Comparison of ENCODE assay signal across 8 mouse cellular contexts in the genomic region with DNA sequence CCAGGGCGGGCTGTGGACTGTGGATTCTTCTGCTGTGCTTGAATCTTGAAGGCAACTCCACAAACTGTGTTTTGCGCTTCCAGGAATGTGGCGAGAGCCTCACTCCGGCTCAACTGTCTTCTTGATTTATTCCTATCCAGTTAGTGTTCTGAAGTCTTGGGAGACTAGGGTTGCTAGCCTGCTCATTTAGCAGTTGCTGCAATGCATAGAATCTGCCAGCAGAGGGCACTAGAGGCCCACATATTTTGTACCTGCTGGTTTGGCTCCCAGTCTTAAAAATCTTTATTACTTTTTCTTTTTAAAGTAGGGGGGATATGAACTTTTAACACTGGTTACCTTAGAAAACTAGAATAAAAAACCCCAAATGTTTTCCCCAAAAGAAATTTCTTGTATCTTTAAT.
DNase-seq lines count a peak whose midpoint lies in the region; ATAC-seq lines count a peak whose summit lies in the region.

No protein-coding gene starts in this region.

- no peak for ATAC-seq in kidney, embryonic 16.5 days (ENCODE audit: low FRiP score, low TSS enrichment)
- no peak for ATAC-seq in liver, embryonic 11.5 days (replicated peaks; ENCODE audit: low FRiP score)

- H3K4me3 ChIP-seq in kidney, embryonic 16.5 days (ENCODE audit: low read length), result no peak overlapping the region
- no peak overlapping the region for H3K4me3 ChIP-seq in liver, embryonic 11.5 days (ENCODE audit: low read depth, low read length)

- 22% methylated on average over 4 of the region's 4 CpGs for WGBS in kidney, embryonic 16.5 days
- 39% methylated on average over 4 of the region's 4 CpGs for WGBS in liver, embryonic 11.5 days

- DNase-seq in 416B (ENCODE audit: low read depth) (peak; percentile 46), NIH3T3 (ENCODE audit: low read depth) (peak; percentile 79)
- DNase-seq in cerebellum, adult 9-11 months, result peak; percentile 78
- peak; percentile 81 to 91 for DNase-seq in frontal cortex, postnatal 36 days (ENCODE audit: low spot score in 2 of 2)
- DNase-seq in liver, embryonic 11.5 days (ENCODE audit: low spot score), result peak; percentile 49
- DNase-seq in ovary, postnatal 36 days (ENCODE audit: low spot score), result peak; percentile 65
- peak; percentile 50 for DNase-seq in thymus, postnatal 25 days

- H3K4me1 ChIP-seq in kidney, embryonic 16.5 days (ENCODE audit: insufficient read depth, low read length), result no peaks in the 10 kb centered on the region
- no peaks in the 10 kb centered on the region for H3K4me1 ChIP-seq in liver, embryonic 11.5 days (replicated peaks; ENCODE audit: control insufficient read depth, insufficient read depth, low read length)

- H3K4me2 ChIP-seq in kidney, embryonic 16.5 days (replicated peaks; ENCODE audit: low read depth, low read length), result peak overlapping the region; percentile 13; the same call in 1 of the 2 replicates
- H3K4me2 ChIP-seq in liver, embryonic 11.5 days, result no peak overlapping the region

- H3K27ac ChIP-seq in kidney, embryonic 16.5 days (ENCODE audit: low read length), result no peak overlapping the region
- no peak overlapping the region for H3K27ac ChIP-seq in liver, embryonic 11.5 days (ENCODE audit: low read depth, low read length)

- H3K9ac ChIP-seq in kidney, embryonic 16.5 days (replicated peaks; ENCODE audit: low read length), result no peak overlapping the region
- no peak overlapping the region for H3K9ac ChIP-seq in liver, embryonic 11.5 days (ENCODE audit: low read depth, low read length)

- no peaks in the 10 kb centered on the region for H3K9me3 ChIP-seq in kidney, embryonic 16.5 days (ENCODE audit: low read length)
- no peaks in the 10 kb centered on the region for H3K9me3 ChIP-seq in liver, embryonic 11.5 days (ENCODE audit: control insufficient read depth, low read length)

- no peaks in the 10 kb centered on the region for H3K27me3 ChIP-seq in kidney, embryonic 16.5 days (ENCODE audit: insufficient read depth, low read length)
- no peaks in the 10 kb centered on the region for H3K27me3 ChIP-seq in liver, embryonic 11.5 days (replicated peaks; ENCODE audit: control insufficient read depth, insufficient read depth, low read length)

- no peaks in the 10 kb centered on the region for H3K36me3 ChIP-seq in kidney, embryonic 16.5 days (ENCODE audit: insufficient read depth, low read length)
- no peaks in the 10 kb centered on the region for H3K36me3 ChIP-seq in liver, embryonic 11.5 days (ENCODE audit: control insufficient read depth, insufficient read depth, low read length)
